ENCODE assay signal across 9 mouse cellular contexts in the genomic region with DNA sequence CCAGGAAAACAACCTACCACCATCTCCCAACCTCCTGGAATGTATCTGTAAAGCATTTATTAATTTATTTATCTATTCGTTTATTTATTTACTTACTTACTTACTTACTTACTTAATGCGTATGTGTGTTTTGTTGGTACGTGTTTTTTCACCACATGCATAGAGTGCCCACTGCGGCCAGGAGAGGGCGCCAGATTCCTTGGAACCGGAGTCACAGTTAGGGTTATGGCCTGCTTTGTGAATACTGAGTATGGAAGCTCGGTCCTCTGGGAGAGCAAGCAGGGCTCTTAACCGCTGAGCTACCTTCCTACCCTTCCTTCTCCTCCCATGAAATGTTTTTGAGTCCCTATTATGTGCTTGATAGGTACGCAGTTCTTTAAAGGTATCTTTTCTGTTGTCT. TPM values are rescaled to one million over a fixed set of nuclear protein-coding genes. Genes with fewer than 3 reads are reported as not detected.
A peak's percentile ranks its signal among the peaks of the same experiment; 100 is the strongest.
DNase-seq lines count a peak whose midpoint lies in the region; TF ChIP-seq lines count a peak whose summit lies in the region.
"Had no signal": no experiment of that assay in that cellular context is flagged by ENCODE, and none has a peak within 500 bp of the region (broad histone marks: within the 10 kb centered on the region; RNA-seq: fewer than 3 reads in every experiment).

No protein-coding gene starts in this region.

- peaks cover 1% of the 10 kb centered on the region; the same call in 1 of the 2 replicates for H3K36me3 ChIP-seq in heart, adult 2 months (ENCODE audit: control insufficient read depth, insufficient read depth, low read length)
- no peaks in the 10 kb centered on the region for H3K36me3 ChIP-seq in heart, embryonic 10.5 days
- H3K36me3 ChIP-seq: midbrain, embryonic 12.5 days had no signal

- intact Hi-C loops in heart, adult 2 months (cut with DNase I) = loop anchor here (1.0 to 10.0 kb wide), 2 partner anchors 106 to 229 kb away; partner anchors contain the start of genes Abca14 and Crym
- intact Hi-C loops in heart, postnatal 36 days (cut with DNase I) = loop anchor here (2.0 to 5.0 kb wide), 3 partner anchors 106 to 250 kb away; partner anchors contain the start of gene Abca15
- intact Hi-C loops in left cerebral cortex, postnatal 10 days (cut with DNase I) = loop anchor here (5.0 kb wide), 1 partner anchor 251 kb away; no protein-coding TSS in a partner anchor

- H3K4me3 ChIP-seq in heart, adult 2 months = no peak overlapping the region
- no peak overlapping the region for H3K4me3 ChIP-seq in heart, embryonic 10.5 days
- H3K4me3 ChIP-seq: midbrain, embryonic 12.5 days had no signal

- no peak overlapping the region for H3K27ac ChIP-seq in heart, adult 2 months
- no peak overlapping the region for H3K27ac ChIP-seq in heart, embryonic 10.5 days
- H3K27ac ChIP-seq: midbrain, embryonic 12.5 days had no signal

- DNase-seq in heart, adult 2 months = peak; percentile 69 to 80
- DNase-seq in heart, embryonic 10.5 days (ENCODE audit: low spot score) = no peak
- peak; percentile 84 to 95 for DNase-seq in adrenal gland, adult (ENCODE audit: inconsistent age in 2 of 2, low spot score in 1 of 2)
- DNase-seq in embryo, embryonic 10.5 days (ENCODE audit: low spot score) = peak; percentile 82
- peak; percentile 73 to 77 for DNase-seq in heart, postnatal 36 days
- peak; percentile 20 to 72 for DNase-seq in left cerebral cortex, postnatal 10 days (ENCODE audit: extremely low spot score in 1 of 2, low spot score in 2 of 2)
- DNase-seq in natural killer cell, adult 2 months (ENCODE audit: low spot score in 2 of 2) = peak; percentile 18 to 19
- peak; percentile 31 for DNase-seq in thymus, postnatal 14 days

- H3K27me3 ChIP-seq in heart, adult 2 months (ENCODE audit: control insufficient read depth, insufficient read depth, low read length) = no peaks in the 10 kb centered on the region
- H3K27me3 ChIP-seq in heart, embryonic 10.5 days (ENCODE audit: insufficient read depth, poor library complexity, severe bottlenecking) = no peaks in the 10 kb centered on the region

- peak; percentile 79 for TF ChIP-seq CTCF in heart, adult 2 months (IDR thresholded peaks at IDR 0.05)

- TF ChIP-seq POLR2A in heart, adult 2 months (IDR thresholded peaks at IDR 0.05; ENCODE audit: insufficient read depth, low read depth, low read length) = no peak

- no peaks in the 10 kb centered on the region for H3K79me2 ChIP-seq in heart, adult 2 months (replicated peaks; ENCODE audit: control insufficient read depth, insufficient read depth, low read length)

- TF ChIP-seq EP300 in heart, adult 2 months (IDR thresholded peaks at IDR 0.05; ENCODE audit: insufficient read depth, low read depth, low read length) = no peak

- H3K9me3 ChIP-seq in heart, embryonic 10.5 days = no peaks in the 10 kb centered on the region
- H3K9me3 ChIP-seq: midbrain, embryonic 12.5 days had no signal

- no peak overlapping the region for H3K9ac ChIP-seq in heart, adult 2 months (ENCODE audit: low read depth, low read length)
- H3K9ac ChIP-seq: midbrain, embryonic 12.5 days had no signal

- 26% methylated on average over 9 of the region's 9 CpGs for WGBS in heart, adult 2 months
- 29% methylated on average over 9 of the region's 9 CpGs for WGBS in heart, embryonic 10.5 days

- H3K4me1 ChIP-seq in heart, adult 2 months (ENCODE audit: control insufficient read depth, insufficient read depth, low read length) = peaks cover 2% of the 10 kb centered on the region; the same call in 1 of the 2 replicates
- peaks cover 9% of the 10 kb centered on the region for H3K4me1 ChIP-seq in heart, embryonic 10.5 days

RNA-seq across cellular contexts. Expression of gene Dnah3, which starts 3.3 kb away (rescaled TPM):
- not detected for total RNA-seq in heart, adult 2 months (2021)
- 0.59 TPM in 1 of 2 replicates, not detected in the other for polyA plus RNA-seq in heart, adult 2 months (2012; rRNA removed)
- not detected in 2 replicates for polyA plus RNA-seq in heart, embryonic 10.5 days (2016; fragmentation: Nextera tagmentation; extraction: Ambion mirVana)
- total RNA-seq in heart, postnatal 36 days (2021) = not detected
- under 1 TPM in 1 of 2 experiments, not detected in 1; 0.15 TPM for total RNA-seq in left cerebral cortex, postnatal 10 days (2021)
- polyA plus RNA-seq: midbrain, embryonic 12.5 days had no signal

RNA-seq across cellular contexts. Expression of gene Tmem159, which starts 3.8 kb away (rescaled TPM):
- 10 to 100 TPM; 22.2 to 24.1 TPM for total RNA-seq in heart, adult 2 months (2021)
- 29.9 and 38.1 TPM in 2 replicates for polyA plus RNA-seq in heart, adult 2 months (2012; rRNA removed)
- 18.1 and 20.4 TPM in 2 replicates for polyA plus RNA-seq in heart, embryonic 10.5 days (2016; fragmentation: Nextera tagmentation; extraction: Ambion mirVana)
- total RNA-seq in heart, postnatal 36 days (2021) = 10 to 100 TPM; 24.1 to 54.3 TPM
- 10 to 100 TPM in 1 of 2 experiments, 1 to 10 TPM in 1; 9.5 to 10.7 TPM for total RNA-seq in left cerebral cortex, postnatal 10 days (2021)

RNA-seq across cellular contexts. Expression of gene Zp2, which starts 46.7 kb away (rescaled TPM):
- under 1 TPM; 0.29 to 0.41 TPM for total RNA-seq in heart, adult 2 months (2021)
- 0.41 and 0.76 TPM in 2 replicates for polyA plus RNA-seq in heart, adult 2 months (2012; rRNA removed)
- polyA plus RNA-seq in heart, embryonic 10.5 days (2016; fragmentation: Nextera tagmentation; extraction: Ambion mirVana) = not detected in 2 replicates
- total RNA-seq in heart, postnatal 36 days (2021) = 1 to 10 TPM in 1 of 2 experiments, under 1 TPM in 1; 0.65 to 1.8 TPM
- total RNA-seq in left cerebral cortex, postnatal 10 days (2021) = under 1 TPM; 0.36 to 0.47 TPM
- polyA plus RNA-seq: midbrain, embryonic 12.5 days had no signal
